Mouse (Mus musculus) lung, postnatal 14 days (tissue): Measurements from ENCODE around the gene Sema3a.
A peak's percentile ranks its signal among the peaks of the same experiment; 100 is the strongest.
"Not testable (repeated sequence)": the region's sequence is repeated elsewhere in the genome, so short reads cannot be mapped to it uniquely, and the experiment has no call there.

Experiments used
- DNase-seq: peaks from one replicate; pipeline ENCODE4 v3.0.0; 2021

Gene Sema3a

DNA sequence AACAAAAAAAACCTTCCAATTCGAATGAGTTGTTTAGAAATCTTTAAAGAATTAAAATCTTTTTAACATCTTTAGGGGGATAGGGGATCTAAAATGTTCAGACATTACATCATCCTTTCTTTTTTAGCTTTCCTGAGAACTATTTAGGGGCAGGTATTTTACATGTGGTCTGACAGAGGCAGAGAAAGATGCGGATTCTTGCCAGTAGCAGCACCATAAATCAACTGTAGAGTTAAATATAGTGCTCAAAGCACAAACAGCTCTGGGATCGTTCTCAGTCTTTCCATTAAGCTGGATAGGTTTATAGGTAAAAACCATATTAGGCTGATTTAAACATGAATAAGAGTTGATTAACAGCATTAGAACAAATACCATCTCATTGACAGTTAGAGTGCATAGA, 307.4 kb downstream of the Sema3a start:
- no peak for DNase-seq

- DNase-seq: no peak
Measured at GRCm38 (mm10) chr5:13433303-13433702, 308.1 kb downstream of the Sema3a start.

DNA sequence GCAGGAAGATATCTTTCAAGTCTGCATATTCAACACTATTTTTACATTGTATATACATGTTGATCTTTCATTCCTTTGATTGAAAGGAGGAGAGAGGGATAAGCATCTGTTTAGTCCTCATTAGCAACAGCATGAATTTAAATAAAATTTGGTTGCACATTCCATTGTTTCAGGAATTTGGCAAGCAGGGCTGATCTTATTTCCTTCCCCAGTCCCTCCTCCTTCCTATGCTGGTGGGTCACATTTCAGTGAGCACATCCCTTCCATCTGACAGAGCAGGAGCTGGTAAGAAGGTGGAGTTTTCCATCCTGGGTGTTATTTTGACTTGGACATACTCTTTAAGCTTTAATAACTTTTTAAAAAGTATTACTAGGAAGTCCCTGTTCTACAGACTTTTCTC, 315.9 kb downstream of the Sema3a start:
- no peak for DNase-seq

- no peak for DNase-seq
Measured at GRCm38 (mm10) chr5:13460182-13461001, 335.2 kb downstream of the Sema3a start.

GRCm38 (mm10) chr5:13468856-13469255, 343.6 kb downstream of the Sema3a start:
- no peak for DNase-seq

DNA sequence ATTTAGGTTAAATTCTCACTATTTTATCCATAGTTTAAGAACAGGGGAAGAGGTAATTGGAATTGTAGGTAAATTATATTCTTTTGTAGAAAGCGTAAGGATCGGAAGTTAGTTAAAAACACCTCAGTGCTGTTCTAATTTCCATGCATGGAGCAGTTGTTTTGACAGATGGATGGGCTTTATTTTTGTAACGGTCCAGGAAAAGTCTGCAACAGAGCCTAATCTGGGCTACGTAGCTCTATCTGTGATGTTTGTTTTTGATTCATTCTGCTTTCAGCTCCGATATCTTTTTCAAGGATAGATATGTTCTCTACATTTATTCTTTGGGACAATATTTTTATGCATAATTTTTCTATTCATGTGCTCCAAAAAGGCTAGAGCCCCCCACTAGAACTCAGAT, 344.2 kb downstream of the Sema3a start:
- DNase-seq: no peak

DNA sequence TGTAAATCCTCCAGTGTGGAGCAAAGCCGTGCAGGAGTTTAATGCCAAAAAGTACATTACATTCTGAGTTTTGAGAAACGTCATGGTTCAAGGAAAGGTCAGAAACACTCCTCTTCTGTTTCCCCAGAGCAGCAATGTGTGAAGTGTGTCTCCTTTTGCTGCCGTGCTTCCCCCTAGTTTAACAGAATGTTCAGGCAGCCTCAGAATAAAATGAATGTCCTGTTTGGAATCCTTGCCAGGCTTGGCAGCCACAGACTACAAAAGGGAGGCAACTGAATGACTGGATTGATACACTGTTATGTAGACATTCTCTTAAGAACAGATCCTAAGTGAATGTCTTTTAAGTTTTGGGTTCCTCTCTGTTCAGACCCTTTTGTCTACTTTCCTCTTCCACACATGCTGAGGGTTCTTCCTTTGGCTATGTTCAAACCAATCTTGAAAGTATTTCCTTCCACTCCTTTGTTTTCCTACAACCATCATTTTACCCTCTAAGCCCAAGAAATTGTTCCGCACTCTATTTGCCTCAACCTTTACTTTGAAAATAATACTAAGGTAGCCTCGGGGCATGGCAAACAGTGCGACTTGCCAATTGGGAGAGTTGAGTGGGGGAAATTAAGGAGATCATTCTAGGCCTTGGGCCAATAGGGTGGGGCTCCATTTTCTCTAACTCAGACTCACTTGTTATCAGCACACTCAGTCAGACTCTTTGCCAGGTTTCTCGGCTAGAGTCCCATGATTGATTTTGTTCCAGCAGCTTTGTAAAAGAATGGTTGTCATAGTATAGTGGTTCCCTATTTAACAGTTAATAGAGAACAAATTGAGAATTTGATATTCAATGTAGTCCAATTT, 345.1 kb downstream of the Sema3a start:
- DNase-seq: peak; percentile 21

DNA sequence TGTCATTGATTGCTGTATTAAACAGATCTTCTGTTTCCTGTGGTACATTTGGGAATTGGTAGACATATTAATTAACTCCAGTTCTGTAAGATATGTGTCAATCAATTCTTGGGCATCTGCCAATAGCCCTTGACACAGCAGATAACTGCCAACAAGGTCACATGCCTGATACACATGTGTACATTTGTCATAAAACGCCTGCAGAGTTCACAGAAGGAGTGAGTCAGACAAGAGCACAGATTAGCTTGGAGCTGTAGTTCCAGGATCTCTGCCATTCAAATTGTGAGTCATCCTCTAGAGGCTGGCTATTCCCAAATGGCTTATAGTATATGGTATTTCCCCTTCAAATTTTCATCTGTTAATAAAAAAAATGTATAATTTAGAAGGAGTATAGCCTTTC, 352.4 kb downstream of the Sema3a start:
- no peak for DNase-seq

GRCm38 (mm10) chr5:13488671-13489070, 363.5 kb downstream of the Sema3a start:
- DNase-seq: no peak

- not testable (repeated sequence) for DNase-seq
Measured at GRCm38 (mm10) chr5:13495967-13496366, 370.8 kb downstream of the Sema3a start.

DNA sequence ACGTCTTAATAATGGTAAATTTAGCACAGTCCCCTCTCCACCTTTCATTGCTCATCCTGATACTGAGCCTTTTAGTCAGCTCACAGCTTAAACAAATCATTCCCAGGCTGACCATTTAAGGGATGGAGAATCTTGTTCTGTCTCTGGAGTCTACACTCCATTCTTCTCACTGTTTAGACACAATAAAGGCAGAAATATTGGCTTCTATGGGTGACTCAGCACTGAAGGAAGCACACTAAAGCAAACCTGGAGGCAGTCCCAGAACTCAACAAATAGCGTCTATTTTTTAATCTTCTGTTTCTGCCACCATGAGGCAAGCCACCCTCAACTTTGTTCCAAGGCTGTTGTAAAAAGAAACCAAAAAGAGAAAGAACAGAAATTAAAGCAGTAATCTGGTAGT, 374.6 kb downstream of the Sema3a start:
- no peak for DNase-seq

DNA sequence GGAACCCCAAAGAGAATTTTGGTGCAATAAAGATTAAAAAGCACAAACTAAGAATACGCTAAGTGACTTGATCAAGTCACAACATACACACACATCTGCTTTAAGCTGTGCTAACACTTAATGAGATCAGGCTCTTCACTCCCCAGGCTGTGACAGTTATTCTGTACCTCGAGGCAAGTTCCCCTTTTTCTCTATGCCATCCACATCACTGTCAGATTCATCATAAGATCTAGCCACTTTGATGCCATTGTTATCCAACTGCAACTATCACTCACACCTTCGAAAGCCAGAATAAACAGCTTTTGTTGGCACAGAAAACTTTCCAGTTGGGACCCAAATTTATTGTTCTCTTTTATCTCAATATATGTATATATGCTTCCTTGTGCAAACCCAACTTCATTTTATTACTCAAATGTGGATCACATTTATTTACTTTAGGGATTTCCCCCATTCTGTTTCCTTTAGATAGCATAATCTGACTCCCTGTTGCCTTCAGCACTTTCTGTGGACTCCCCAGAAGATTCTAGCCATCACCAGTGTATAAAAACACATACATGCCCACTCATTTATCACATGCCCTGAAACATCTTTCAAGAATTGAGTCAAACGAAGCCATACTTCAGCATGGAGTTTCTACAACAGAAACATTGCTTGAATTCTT, 380.8 kb downstream of the Sema3a start:
- DNase-seq: no peak

DNA sequence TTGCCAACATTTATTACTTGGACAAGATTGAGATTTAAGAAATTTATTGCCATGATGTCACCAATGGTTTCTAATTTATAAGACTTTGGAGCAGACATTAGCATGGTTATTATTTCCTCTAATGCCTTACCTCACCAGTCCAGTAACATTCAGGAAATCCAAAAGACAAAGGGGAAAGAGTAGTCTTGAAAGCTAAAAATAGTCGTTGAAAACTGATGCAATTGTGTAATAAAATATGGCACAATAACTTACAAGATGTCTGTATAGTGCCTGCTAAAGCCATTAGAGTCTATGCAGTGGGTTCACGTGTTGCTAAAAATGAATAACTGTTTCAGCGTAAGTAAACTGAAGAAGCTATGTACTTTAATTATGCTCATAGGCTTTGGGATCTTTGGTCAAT, 383.9 kb downstream of the Sema3a start:
- no peak for DNase-seq

GRCm38 (mm10) chr5:13517018-13517417, 391.8 kb downstream of the Sema3a start:
- DNase-seq: no peak

GRCm38 (mm10) chr5:13525597-13525996, 400.4 kb downstream of the Sema3a start:
- no peak for DNase-seq

DNA sequence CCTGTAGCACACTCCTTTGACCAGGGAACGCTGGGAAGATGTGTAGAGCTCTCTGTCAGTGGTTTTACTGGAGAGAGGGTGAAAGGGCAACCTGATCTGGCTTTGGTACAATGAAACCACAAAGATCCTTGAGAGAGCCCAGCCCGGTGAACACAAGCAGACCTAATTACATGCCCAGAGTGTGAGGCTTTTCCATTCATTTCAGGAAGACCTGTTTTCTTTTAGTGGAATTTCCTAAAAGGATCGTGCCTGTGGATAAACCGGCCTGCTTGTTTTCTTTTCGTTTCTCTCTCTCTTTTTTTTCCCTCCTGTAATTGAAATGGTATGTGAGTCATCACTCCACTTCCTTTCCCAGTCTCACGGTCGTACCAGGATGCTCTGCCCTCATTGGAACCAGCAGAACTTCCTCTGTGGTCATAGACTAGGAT, 401.8 kb downstream of the Sema3a start:
- no peak for DNase-seq

DNA sequence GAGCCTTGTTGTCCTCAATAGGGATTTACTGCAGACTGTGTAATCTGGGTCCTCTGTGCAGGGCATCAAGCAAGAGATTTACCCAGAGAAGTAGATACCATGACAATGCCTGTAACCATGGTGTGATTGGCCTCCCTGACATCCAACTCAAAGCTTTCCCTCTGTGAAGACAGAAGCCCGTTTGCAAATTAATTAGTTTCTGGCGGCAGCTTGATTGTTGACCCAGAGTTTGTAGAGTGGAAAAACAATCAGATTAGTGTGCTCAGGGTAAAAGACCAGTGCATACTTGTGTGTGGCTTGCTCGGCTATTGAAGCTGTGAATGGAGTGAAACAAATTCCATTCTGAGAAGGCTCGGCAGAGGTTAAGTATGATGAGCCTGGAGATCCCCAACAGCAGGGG, 404.0 kb downstream of the Sema3a start:
- no peak for DNase-seq

- DNase-seq: peak; percentile 10
Measured at GRCm38 (mm10) chr5:13547472-13548209, 422.4 kb downstream of the Sema3a start.

GRCm38 (mm10) chr5:13548210-13548554, 423.0 kb downstream of the Sema3a start:
- no peak for DNase-seq

GRCm38 (mm10) chr5:13549080-13549479, 423.9 kb downstream of the Sema3a start:
- DNase-seq: no peak

GRCm38 (mm10) chr5:13550953-13551352, 425.7 kb downstream of the Sema3a start:
- no peak for DNase-seq

DNA sequence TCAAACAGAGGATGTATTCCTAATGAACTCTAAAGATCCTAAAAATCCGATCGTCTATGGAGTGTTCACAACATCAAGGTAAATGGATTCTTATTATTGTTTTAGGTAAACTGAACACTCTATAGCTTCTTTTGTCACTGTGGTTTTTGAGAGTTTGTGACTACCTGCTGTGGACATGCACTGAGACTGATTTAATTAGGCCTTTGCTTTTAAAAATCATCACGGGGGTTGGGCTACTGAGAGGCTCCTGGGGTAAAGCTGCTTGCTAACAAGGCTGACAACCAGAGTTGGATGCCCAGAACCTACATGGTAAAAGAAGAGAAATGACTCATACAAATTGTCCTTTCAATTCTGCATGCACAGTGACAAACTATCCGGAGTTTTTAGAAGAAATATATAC, 432.0 kb downstream of the Sema3a start:
- no peak for DNase-seq

- no peak for DNase-seq
Measured at GRCm38 (mm10) chr5:13573867-13574266, 448.7 kb downstream of the Sema3a start.
